Mouse (Mus musculus): ENCODE measurements at regions not wholly inside any gene's neighbourhood (a gene's known extent, or its start where the extent isn't known, plus 50 kb on each side); places are given as distances from the start of the nearest gene placed in this dataset.

DNA sequence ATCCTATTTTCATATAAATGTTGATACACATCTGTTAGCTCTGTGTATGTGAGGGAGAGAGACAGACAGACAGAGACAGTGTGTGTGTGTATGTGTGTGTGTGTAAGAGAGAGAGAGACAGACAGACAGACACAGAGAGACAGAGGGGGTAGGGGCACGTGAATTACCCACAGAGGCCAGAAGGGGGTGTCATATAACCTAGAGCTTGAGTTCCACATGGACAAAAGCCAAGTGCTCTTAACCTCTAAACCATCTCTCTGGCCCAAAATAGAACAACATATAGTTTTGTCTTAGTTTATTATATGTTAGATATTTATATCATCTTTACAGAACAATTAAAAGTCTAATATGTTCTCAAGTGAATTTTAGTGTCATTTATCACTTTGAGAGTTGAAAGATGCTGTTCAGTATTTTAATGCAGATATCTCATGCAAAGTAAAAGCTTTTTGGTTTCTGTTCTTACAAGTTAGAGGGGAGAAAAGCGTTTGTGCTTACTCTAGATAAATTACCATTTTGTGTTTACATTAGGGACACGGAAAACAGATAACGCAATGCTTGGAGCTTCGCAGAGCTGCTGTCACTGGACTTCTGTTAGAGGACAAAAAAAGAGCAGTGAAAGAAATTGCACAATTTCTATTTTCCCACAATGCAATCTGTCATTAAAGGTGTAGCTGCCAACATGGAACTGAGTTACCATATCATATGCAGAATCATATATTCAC, 710.6 kb upstream of the Tmem132c start:
- Histone ChIP-seq H3K79me2 (replicated peaks; ENCODE audit: control insufficient read depth, insufficient read depth, low read length) (no peaks in the 10 kb centered on the region), H3K27me3 (ENCODE audit: control insufficient read depth, insufficient read depth, low read length) (no peaks in the 10 kb centered on the region), H3K9ac (ENCODE audit: low read depth, low read length) (no peak overlapping the region), H3K4me1 (ENCODE audit: control insufficient read depth, insufficient read depth, low read length) (no peaks in the 10 kb centered on the region), H3K4me3 (no peak overlapping the region), H3K36me3 (ENCODE audit: control insufficient read depth, insufficient read depth, low read length) (no peaks in the 10 kb centered on the region), H3K27ac (no peak overlapping the region)
- intact Hi-C loops (cut with DNase I) = no loop called here
- no peak for TF ChIP-seq POLR2A (IDR thresholded peaks at IDR 0.05; ENCODE audit: insufficient read depth, low read depth, low read length)
- 30% methylated on average over 5 of the region's 5 CpGs for WGBS
- no peak for DNase-seq

DNA sequence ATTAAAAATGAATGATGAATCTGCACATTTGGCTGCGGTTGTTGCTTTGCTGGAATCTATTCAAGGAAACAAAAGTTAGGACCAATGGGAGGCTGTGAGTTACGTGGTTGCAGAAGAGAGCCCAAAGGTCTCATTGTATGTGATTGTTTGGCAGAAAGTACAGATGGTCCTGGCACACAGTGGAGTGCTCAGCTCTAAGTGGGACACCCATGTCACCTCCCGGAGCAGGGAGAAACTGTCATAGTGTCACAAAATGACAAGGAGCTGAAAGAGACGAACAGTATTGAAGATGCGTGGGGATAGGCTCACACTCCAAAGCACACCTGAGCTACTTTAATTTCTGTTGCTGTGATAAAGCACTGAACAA, 710.1 kb upstream of the Tmem132c start:
- WGBS = 74% methylated on average over 5 of the region's 5 CpGs
- DNase-seq = no peak
- Histone ChIP-seq H3K9ac (ENCODE audit: low read depth, low read length) (no peak overlapping the region), H3K4me1 (ENCODE audit: control insufficient read depth, insufficient read depth, low read length) (no peaks in the 10 kb centered on the region), H3K27me3 (ENCODE audit: control insufficient read depth, insufficient read depth, low read length) (no peaks in the 10 kb centered on the region), H3K4me3 (no peak overlapping the region), H3K27ac (no peak overlapping the region), H3K36me3 (ENCODE audit: control insufficient read depth, insufficient read depth, low read length) (no peaks in the 10 kb centered on the region), H3K79me2 (replicated peaks; ENCODE audit: control insufficient read depth, insufficient read depth, low read length) (no peaks in the 10 kb centered on the region)
- TF ChIP-seq EP300 (IDR thresholded peaks at IDR 0.05; ENCODE audit: insufficient read depth, low read depth, low read length) = no peak
- no peak for TF ChIP-seq POLR2A (IDR thresholded peaks at IDR 0.05; ENCODE audit: insufficient read depth, low read depth, low read length)
- no peak for TF ChIP-seq CTCF (IDR thresholded peaks at IDR 0.05)
- intact Hi-C loops (cut with DNase I) = no loop called here

DNA sequence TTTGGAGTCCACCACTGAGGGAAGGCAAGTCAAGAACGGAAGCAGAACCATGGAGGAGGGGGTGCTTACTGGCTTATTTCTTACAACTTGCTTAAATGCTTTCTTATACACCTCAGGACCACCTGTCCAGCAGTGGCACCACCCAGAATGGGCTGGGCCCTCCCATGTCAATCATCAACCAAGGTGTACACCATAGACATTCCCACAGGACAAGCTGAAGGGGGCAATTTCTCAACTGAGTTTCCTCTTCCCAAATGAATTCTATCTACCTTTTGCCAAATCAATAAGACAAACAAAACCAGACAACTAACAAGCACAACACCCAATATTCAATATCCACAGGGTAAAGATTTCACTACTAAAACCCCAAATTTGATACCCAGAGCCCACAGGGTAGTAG, 709.6 kb upstream of the Tmem132c start:
- Histone ChIP-seq H3K27ac (no peak overlapping the region), H3K9ac (ENCODE audit: low read depth, low read length) (no peak overlapping the region), H3K27me3 (ENCODE audit: control insufficient read depth, insufficient read depth, low read length) (no peaks in the 10 kb centered on the region), H3K79me2 (replicated peaks; ENCODE audit: control insufficient read depth, insufficient read depth, low read length) (no peaks in the 10 kb centered on the region), H3K36me3 (ENCODE audit: control insufficient read depth, insufficient read depth, low read length) (no peaks in the 10 kb centered on the region), H3K4me3 (no peak overlapping the region), H3K4me1 (ENCODE audit: control insufficient read depth, insufficient read depth, low read length) (no peaks in the 10 kb centered on the region)
- intact Hi-C loops (cut with DNase I) = no loop called here
- no peak for TF ChIP-seq CTCF (IDR thresholded peaks at IDR 0.05)
- TF ChIP-seq EP300 (IDR thresholded peaks at IDR 0.05; ENCODE audit: insufficient read depth, low read depth, low read length) = no peak
- no peak for TF ChIP-seq POLR2A (IDR thresholded peaks at IDR 0.05; ENCODE audit: insufficient read depth, low read depth, low read length)
- DNase-seq = no peak
- 79% methylated on average over 1 of the region's 1 CpGs for WGBS

DNA sequence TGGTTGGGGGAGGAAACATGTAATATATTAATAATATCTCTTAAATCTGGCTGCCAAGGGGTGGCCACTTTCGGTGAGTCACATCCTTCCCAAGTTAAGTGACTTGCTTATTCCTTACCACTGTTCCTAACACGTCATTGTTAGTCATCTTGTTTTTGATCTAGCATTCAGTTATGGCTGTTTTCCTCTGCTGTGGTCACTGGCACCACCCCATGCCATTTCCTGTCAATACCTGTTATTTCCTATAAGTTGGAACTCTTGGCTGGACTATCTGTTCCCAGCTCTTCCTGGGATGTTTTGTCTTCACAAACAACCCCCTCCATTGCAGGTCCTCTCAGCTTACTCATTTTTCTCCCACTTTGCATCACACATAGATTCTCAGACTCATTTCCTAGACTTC, 703.5 kb upstream of the Tmem132c start:
- DNase-seq = no peak
- Histone ChIP-seq H3K9ac (ENCODE audit: low read depth, low read length) (no peak overlapping the region), H3K4me3 (no peak overlapping the region), H3K36me3 (ENCODE audit: control insufficient read depth, insufficient read depth, low read length) (no peaks in the 10 kb centered on the region), H3K79me2 (replicated peaks; ENCODE audit: control insufficient read depth, insufficient read depth, low read length) (no peaks in the 10 kb centered on the region), H3K4me1 (ENCODE audit: control insufficient read depth, insufficient read depth, low read length) (no peaks in the 10 kb centered on the region), H3K27me3 (ENCODE audit: control insufficient read depth, insufficient read depth, low read length) (no peaks in the 10 kb centered on the region), H3K27ac (no peak overlapping the region)
- TF ChIP-seq EP300 (IDR thresholded peaks at IDR 0.05; ENCODE audit: insufficient read depth, low read depth, low read length) (no peak), POLR2A (IDR thresholded peaks at IDR 0.05; ENCODE audit: insufficient read depth, low read depth, low read length) (no peak), CTCF (IDR thresholded peaks at IDR 0.05) (no peak)
- WGBS = 48% methylated on average over 2 of the region's 2 CpGs
- intact Hi-C loops (cut with DNase I) = no loop called here

DNA sequence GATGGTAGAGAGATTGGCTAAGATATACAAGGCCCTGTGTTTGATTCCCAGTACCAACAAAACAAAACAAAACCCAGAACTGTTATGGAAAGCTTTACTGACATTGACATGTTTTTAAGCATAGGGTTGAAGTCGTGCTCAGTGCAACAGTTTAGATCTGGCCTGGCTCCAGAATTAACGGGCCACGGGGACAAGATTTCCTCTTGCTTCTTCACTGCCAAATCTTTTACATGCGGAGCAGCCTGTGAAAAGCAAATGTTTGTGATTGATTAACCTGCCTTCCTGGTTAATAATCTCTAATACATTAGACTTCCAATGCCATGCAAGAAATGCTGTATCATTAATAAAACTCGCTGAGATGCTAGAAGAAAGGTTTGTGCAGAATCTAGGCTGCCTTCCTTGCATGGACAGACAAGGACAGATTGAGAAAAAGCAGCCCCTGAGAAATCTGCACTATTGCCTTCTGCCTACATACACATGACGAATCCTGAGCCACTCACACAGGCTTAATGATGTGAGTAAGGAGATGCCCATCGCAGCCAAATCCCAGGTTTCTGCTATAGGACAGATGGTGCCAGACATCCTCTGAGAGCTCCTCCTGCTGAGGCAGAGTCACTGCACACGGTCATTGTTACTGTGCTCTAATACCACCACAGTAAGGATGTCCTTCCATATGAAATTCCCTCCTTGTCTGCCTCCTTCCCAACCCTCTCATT, 697.2 kb upstream of the Tmem132c start:
- intact Hi-C loops (cut with DNase I) = no loop called here
- Histone ChIP-seq H3K79me2 (replicated peaks; ENCODE audit: control insufficient read depth, insufficient read depth, low read length) (no peaks in the 10 kb centered on the region), H3K36me3 (ENCODE audit: control insufficient read depth, insufficient read depth, low read length) (no peaks in the 10 kb centered on the region), H3K9ac (ENCODE audit: low read depth, low read length) (no peak overlapping the region), H3K27ac (no peak overlapping the region), H3K4me3 (no peak overlapping the region), H3K27me3 (ENCODE audit: control insufficient read depth, insufficient read depth, low read length) (no peaks in the 10 kb centered on the region), H3K4me1 (ENCODE audit: control insufficient read depth, insufficient read depth, low read length) (no peaks in the 10 kb centered on the region)
- DNase-seq = no peak
- 40% methylated on average over 8 of the region's 8 CpGs for WGBS
- TF ChIP-seq POLR2A (IDR thresholded peaks at IDR 0.05; ENCODE audit: insufficient read depth, low read depth, low read length) = no peak
- TF ChIP-seq CTCF (IDR thresholded peaks at IDR 0.05) = no peak

DNA sequence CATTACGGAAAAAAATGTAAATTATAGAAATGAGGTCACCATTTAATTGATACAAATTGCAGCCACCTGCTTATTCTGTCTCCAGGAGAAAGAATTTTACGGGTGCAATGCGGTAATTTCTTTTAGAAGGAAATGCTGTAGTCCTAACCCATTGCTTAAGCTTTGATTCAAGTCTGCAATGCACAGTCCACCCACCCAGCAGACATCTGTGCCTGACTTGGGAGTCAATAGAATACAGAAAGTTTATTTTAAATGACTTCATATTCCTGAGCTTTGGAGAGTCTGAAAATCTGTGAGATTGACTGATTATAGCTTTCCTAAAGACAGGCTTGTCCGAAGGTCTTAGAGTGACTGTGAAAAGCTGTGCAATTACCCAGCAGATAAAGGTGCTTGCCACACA, 693.8 kb upstream of the Tmem132c start:
- Histone ChIP-seq H3K4me1 (ENCODE audit: control insufficient read depth, insufficient read depth, low read length) (no peaks in the 10 kb centered on the region), H3K27me3 (ENCODE audit: control insufficient read depth, insufficient read depth, low read length) (no peaks in the 10 kb centered on the region), H3K36me3 (ENCODE audit: control insufficient read depth, insufficient read depth, low read length) (no peaks in the 10 kb centered on the region), H3K4me3 (no peak overlapping the region), H3K9ac (ENCODE audit: low read depth, low read length) (no peak overlapping the region), H3K79me2 (replicated peaks; ENCODE audit: control insufficient read depth, insufficient read depth, low read length) (no peaks in the 10 kb centered on the region), H3K27ac (no peak overlapping the region)
- TF ChIP-seq EP300 (IDR thresholded peaks at IDR 0.05; ENCODE audit: insufficient read depth, low read depth, low read length) = no peak
- TF ChIP-seq CTCF (IDR thresholded peaks at IDR 0.05) = no peak
- TF ChIP-seq POLR2A (IDR thresholded peaks at IDR 0.05; ENCODE audit: insufficient read depth, low read depth, low read length) = no peak
- 71% methylated on average over 4 of the region's 4 CpGs for WGBS
- intact Hi-C loops (cut with DNase I) = no loop called here
- DNase-seq = no peak

Measured in heart, adult 2 months (tissue).